17 mouse cellular contexts compared by ENCODE assay signal in genomic region chr6:34350037-34350699, GRCm38 (mm10).
"Had no signal": no experiment of that assay in that cellular context is flagged by ENCODE, and none has a peak within 500 bp of the region (broad histone marks: within the 10 kb centered on the region; RNA-seq: fewer than 3 reads in every experiment).

No protein-coding gene starts in this region.

- H3K4me3 ChIP-seq: left cerebral cortex, adult 2 months; lung, embryonic 15.5 days; midbrain, embryonic 12.5 days; midbrain, embryonic 15.5 days; neural tube, embryonic 12.5 days; neural tube, embryonic 15.5 days had no signal

- H3K9me3 ChIP-seq: lung, embryonic 15.5 days; midbrain, embryonic 12.5 days; midbrain, embryonic 15.5 days; neural tube, embryonic 12.5 days; neural tube, embryonic 15.5 days had no signal

- ATAC-seq: liver, postnatal 0 days; midbrain, embryonic 15.5 days had no signal

- H3K4me2 ChIP-seq: lung, embryonic 15.5 days; midbrain, embryonic 12.5 days; midbrain, embryonic 15.5 days; neural tube, embryonic 12.5 days; neural tube, embryonic 15.5 days had no signal

- H3K36me3 ChIP-seq: lung, embryonic 15.5 days; midbrain, embryonic 12.5 days; midbrain, embryonic 15.5 days; neural tube, embryonic 12.5 days; neural tube, embryonic 15.5 days had no signal

- H3K27me3 ChIP-seq: lung, embryonic 15.5 days; midbrain, embryonic 12.5 days; midbrain, embryonic 15.5 days; neural tube, embryonic 12.5 days had no signal

- H3K27ac ChIP-seq: kidney, postnatal 0 days; left cerebral cortex, adult 2 months; liver, embryonic 14.5 days; lung, embryonic 15.5 days; macrophage; midbrain, embryonic 12.5 days; midbrain, embryonic 15.5 days; neural tube, embryonic 12.5 days; neural tube, embryonic 15.5 days had no signal

- DNase-seq: kidney, adult 2 months; kidney, postnatal 25 days; layer of hippocampus, postnatal 36 days; liver, postnatal 0 days; right cerebral cortex, adult 18-20 months; right cerebral cortex, postnatal 14 days; spleen, adult 18-20 months; thymus, postnatal 25 days had no signal

- H3K9ac ChIP-seq: liver, embryonic 14.5 days; liver, postnatal 0 days; lung, embryonic 15.5 days; midbrain, embryonic 12.5 days; midbrain, embryonic 15.5 days; neural tube, embryonic 12.5 days; neural tube, embryonic 15.5 days had no signal
